Mouse (Mus musculus): ENCODE measurements around the gene Prrt1.

Prrt1 gene

DNA sequence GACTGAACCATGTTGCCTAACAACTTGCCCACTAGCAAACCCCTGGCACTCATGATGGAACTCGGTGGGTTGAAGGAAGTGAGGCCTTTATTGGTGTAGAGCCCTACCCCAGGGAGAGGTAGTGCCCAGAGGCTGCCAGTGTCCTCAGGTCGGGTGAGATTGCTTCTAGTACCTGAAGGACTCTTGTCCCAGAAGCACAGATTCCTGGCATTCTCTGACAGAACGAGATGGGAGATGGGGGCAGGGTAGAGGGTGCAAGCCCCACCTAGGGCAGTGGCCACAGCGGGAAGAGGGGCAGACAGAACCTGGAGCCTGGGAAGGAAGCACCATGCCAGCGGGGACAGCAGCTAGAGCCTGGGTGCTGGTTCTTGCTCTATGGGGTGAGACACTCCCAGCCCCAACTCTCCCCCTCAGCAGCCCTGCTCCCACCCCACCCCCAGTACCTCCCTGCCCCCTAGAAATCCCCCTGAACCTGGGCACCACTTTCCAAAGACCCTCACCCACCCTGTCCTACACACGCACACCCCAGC, 31.7 kb upstream of the Prrt1 start, which contains the start of gene Ager:
Gene Ager (plus strand): TSS at position 297 of the 530 bp plus-strand sequence.
- DNase-seq (ENCODE audit: low read depth, low spot score): no peak

DNA sequence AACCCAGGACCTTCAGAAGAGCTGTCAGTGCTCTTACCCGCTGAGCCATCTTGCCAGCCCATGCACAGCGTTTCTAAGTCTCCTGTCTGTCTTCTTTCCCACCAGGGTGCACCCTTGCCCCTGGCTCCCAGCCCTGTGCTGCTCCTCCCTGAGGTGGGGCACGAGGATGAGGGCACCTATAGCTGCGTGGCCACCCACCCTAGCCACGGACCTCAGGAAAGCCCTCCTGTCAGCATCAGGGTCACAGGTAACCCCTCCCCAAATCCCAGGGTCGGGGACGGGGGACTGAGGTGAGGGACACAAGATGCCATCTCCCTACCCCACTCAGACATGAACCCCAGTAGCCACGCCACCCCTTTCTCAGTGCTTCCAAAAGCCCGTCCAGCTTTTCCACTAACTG, 29.4 kb upstream of the Prrt1 start:
- DNase-seq (ENCODE audit: low read depth, low spot score): no peak

DNA sequence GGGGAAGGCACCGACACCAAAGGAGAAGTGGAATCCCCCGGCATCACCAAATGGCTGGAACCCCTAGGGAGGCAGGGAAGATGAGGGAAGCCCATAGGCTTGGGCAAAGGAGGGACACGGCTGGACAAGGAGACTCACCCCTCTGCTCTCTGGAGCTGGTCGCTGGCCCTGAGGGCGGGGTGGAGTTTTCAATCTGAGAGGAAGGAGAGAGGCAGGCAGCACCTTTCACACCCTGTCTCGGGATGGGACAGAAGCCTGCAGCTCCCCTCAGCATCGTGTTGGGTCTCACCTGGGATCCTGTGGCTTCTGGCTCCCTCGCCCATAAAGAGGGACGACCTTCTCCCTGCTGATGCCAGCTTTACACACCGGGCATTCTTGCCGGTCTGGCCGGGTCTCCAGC, 27.5 kb upstream of the Prrt1 start:
- DNase-seq (ENCODE audit: low read depth, low spot score): no peak

DNA sequence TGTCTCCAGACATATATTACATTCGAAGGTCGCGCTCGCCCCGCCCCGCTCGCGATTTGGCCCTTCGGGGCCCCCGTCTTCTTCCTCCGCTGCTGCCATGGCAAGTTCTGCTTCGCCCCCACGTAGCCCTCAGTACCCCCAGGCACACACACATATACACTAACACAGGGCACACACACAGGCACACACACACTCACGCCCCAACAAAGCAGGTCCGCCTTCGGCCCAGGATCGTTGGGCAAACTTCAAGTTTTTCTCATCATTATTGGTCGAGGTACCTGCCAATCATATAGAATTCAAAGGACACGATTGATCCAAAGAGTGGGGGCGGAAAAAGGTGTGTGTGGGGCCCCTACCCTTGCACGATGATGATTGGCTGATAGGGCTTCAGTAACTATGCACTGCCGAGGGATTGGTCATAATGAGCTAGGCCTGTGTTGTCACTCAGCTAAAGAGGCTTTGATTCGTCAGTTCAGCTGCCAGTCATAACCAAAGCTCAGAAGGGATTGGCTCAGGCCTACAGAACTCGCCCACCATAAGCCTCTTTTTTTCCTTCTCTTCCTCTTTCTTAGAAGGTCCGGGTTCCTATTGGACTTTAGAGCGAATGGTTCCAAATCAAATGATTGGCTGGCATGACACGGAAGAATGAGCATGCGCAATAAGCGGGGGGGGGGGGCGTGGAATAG, 25.8 kb upstream of the Prrt1 start, which contains the start of gene Rnf5:
Gene Rnf5 (minus strand): TSS at position 316 of the 686 bp plus-strand sequence.
- peak; percentile 100 for DNase-seq (ENCODE audit: low read depth, low spot score)

DNA sequence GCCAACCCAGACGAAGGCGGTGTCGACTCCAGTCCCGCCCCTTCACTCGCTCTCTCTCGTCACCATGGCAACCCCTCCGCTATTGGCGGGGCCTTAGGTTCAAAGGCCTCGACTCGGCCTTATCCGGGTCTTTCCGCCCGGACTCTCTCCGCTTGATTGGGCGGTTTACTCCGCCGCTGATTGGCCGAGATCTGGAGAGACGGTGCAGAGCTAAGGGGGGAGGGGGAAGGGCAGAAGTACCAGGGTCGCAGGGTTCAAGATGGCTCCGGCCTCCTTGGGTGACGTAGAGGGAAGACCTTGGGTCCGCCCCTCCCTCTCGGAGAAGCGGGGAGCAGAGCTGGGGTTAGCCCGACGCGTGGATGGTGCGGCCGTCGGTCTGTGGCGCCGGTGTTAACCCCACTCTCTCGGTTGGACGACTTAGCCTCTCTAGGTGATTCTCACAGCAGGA, 25.2 kb upstream of the Prrt1 start, which contains the start of gene Agpat1:
Gene Agpat1 (plus strand): TSS at position 202 of the 448 bp plus-strand sequence.
- DNase-seq (ENCODE audit: low read depth, low spot score): peak; percentile 100

DNA sequence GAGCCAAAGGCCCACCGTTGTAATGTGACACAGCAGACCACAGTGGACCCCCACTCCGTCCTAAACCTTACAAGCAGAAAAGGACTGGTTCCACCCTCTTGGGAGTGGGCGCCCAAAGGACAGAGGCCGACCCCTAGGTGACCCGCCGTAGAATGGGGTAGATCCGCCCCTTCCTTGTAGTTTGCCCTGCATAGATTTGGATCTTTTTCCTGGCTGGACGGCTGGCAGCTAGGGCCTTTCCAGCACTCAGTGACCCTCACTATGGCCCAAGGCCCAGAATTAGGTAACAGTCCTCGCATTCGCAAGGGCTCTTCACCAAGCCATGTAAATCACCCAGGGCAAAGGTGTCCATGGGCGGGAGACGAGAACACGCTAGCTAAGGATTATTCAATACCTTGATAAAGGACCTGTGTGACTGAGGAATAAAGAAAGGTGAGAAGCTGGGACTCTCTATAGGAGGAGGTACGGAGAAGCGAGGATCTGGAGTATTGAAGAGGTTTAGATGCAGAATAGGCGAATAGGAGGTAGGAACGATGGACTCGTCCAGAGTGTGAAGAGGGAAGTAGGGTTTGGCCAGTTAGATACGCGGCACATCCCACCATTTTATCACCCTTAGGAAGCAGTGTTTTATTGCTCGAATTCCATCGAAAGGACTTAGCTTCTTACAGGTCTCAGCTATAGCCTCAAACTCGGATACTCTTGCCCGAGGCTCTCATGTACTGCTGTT, 24.7 kb upstream of the Prrt1 start:
- no peak for DNase-seq (ENCODE audit: low read depth, low spot score)

DNA sequence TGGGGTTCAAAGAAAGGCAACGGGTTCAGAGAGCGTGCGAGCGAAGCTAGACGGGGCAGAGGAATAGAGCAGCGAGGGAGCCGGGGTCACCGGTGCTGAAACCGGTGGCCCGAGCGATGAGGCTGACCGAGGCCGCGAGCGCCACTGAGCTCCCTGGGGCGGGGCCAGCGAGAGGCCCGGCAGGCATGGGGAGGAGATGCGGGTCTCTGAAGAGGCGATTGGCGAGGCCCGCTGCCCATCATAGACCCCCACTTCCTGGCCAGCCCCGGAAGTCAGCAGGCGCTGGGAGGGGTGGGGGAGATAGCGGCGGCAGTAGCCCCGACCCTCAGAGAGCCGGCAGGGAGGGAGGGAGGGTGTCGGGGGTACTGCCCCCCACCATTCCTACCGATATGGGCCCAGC, 23.7 kb upstream of the Prrt1 start:
- peak; percentile 96 for DNase-seq (ENCODE audit: low read depth, low spot score)

DNA sequence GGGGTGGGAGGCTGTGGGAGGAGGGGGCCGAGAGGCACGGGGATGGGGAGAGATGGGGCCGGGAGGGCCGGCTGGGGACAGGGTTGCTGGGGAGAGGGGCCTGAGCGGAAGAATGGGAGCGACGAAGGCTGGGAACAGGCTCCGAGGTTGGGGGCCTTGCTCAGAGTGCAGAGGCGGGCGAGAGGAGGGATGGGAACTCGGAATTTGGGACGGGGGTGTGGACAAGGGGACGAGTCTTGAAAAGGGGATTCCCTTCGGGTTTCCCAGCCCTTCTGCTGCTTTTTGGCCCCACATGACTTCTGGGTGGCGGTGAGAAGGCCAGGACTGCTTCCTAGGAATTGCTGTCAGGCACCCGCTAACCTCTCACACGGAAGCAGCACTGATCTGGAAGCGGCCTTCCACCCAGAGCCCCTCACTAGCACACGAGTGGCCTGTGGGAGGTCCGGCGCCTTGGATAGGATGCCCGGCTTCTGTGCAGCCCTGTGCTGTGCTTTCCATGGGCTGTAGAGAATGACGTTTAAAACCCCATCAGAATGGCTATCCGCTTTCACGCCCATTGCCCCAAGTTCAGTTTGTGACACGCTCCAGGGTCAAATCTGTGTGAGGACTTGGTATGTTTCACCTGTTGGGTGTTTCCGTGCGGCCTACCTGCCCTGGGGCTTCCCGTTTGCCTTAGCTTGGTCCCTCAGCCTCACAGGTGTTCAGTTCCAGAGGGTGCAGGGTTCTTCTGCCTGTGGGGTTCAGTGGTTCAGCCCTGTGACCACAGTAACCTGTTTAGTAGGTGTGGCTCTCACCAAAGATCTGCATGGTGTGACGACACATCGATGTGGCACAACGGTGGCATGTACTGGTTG, 22.9 kb upstream of the Prrt1 start:
- no peak for DNase-seq (ENCODE audit: low read depth, low spot score)

DNA sequence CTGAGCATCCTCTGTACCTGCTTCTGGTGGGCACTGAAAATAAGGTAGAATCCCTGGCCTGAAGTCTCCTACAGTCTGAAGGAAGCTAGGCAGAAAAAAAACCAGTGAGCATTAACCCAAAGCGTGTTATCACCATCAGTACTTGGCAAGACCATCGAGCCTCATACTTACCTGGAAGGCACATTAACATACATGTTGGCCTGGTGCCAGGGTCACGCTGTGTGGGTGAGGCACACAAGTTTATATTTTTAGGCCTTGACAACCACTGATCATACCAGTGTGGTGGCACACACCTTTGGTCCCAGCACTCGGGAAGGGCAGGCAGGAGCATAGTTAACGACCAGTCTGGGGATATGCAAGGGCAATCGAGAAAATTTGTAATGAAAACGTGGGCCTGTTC, 21.3 kb upstream of the Prrt1 start:
- no peak for DNase-seq (ENCODE audit: low read depth, low spot score)

DNA sequence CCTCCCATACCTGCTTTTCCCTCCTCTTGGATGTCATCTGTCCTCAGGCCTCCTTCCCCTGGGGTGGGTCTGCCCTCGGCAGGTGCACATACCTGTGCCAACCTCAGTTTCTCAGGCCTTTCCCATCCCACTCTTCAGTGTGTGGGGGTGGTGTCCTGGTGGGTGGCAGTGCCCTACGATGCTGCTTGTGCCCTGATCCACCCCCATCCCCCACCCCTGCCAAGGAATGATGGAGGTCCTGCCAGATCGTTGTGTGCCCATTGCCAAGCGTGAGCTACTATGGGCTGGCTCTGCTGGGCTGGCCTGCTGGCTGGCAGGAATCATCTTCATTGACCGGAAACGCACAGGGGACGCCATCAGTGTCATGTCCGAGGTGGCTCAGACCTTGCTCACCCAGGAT, 18.3 kb upstream of the Prrt1 start:
- DNase-seq (ENCODE audit: low read depth, low spot score): no peak

DNA sequence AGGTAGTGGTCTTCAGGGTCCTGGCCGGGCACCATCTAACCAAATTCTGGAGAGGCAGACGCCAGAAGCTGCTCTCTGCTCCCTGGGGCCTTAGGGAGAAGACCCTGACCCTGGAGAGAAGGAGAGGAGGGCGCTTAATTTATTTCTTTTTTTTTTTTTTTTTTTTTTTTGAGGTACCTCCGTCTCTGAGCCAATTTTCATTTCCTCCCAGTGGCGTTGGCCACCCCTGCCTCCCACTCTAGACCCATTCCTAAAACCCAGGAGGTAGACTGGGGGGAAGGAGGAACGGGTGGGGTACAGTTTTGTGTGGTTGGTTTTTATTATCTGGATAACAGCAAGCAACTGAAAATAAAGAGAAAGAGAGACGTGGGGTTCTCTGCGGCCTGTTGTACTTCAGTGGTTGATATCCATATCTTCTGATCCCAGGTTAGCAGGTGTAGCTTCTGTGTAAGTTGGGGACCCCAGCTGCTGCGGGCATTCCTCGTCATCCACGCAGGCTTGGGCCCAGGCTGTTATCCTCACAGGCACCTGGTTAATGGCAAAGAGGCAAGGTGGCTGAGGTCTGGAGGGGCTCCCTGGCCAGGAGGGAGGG, 16.2 kb upstream of the Prrt1 start:
- DNase-seq (ENCODE audit: low read depth, low spot score): no peak

DNA sequence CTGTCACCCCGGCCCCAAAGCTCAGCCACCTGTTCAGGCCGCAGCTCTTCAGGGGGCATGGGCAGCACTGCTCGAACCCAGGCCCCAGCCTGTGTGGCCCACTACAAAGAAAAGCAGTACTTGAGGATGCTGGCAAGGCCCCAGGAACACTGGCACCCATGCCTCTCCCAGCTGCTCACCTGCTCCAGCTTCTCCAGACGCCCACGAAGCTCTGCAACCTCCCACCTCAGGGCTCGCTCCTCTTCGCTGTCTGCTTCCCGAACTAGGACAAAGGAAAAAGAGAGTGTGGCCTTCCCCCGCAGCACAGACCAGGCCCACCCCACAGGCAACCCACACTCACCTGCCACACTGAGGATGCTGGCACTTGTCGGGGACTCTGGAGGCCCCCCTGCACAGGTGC, 15.5 kb upstream of the Prrt1 start:
- no peak for DNase-seq (ENCODE audit: low read depth, low spot score)

DNA sequence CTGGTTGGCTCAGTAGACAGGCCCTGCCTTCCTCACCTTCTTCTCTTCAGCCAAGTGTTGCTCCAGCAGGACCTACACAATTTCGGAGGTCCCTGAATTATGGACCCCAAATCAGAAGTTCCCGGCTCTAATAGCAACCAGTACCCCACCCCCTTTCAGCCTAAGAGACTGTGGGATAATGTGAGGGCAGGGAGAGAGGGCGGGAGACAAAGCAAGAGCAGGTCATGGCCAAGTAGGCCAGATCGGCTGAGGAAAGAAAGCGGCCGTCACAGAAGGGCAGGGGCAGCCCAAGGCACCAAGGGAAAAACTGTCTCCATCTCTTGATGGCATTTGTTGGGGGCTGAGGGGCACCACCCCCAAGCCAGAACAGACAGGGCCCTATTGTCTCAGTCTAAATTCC, 13.5 kb upstream of the Prrt1 start, which contains the start of gene Egfl8:
Gene Egfl8 (minus strand): TSS at position 101 of the 400 bp plus-strand sequence.
- DNase-seq (ENCODE audit: low read depth, low spot score): no peak

DNA sequence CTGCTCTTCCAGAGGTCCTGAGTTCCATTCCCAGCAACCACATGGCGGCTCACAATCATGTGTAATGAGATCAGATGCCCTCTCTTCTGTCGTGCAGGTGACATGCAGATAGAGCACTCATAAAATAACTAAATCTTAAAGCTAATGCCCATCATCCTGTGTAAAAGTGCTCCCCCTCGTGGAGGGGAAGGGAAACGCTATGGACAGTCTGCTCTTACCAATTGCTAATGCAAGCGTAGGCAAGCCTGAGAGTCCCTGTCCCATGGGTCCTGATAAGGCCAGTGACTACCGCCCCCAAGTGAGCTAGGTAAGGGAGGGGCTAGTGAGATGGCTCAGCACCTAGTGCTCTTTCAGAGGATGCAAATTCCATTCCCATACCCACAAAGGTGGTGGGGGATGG, 10.3 kb upstream of the Prrt1 start:
- DNase-seq (ENCODE audit: low read depth, low spot score): peak; percentile 84

DNA sequence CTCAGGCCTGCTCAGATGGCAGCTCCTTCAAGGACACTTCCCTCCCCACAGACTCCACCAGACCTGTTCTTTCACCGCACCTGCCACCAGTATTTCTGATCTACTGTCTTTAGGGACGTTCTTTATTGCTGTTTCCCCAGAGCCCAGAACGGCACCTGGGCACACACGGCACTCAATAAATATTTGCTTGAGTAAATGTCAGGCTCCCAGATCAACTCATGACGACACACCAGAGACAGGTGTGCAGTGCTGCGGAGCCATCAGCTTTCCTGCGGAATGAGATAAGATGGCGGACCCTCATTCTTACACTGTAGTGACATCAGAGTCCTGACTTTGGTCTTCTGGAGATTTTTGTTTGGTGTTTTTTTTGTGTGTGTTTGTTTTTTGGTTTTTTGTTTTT, 8.3 kb upstream of the Prrt1 start:
- no peak for DNase-seq (ENCODE audit: low read depth, low spot score)

DNA sequence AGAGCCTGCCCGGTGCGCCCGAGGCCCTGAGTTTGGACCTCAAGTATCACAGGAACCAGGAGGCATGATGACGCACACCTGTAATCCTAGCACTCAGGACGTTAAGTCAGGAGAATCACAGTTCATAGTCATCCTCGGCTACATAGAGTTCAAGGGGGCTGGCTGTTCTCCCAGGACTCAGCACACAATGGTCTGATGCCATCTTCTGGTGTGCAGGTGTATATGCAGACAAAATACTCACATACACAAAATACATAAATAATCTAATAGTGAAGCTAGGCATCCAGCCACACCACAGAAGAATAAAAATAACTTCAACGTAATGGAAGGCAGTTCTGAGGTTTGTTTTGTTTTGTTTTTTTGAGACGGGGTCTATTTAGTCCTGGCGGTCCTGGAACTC, 6.2 kb upstream of the Prrt1 start:
- DNase-seq (ENCODE audit: low read depth, low spot score): no peak

DNA sequence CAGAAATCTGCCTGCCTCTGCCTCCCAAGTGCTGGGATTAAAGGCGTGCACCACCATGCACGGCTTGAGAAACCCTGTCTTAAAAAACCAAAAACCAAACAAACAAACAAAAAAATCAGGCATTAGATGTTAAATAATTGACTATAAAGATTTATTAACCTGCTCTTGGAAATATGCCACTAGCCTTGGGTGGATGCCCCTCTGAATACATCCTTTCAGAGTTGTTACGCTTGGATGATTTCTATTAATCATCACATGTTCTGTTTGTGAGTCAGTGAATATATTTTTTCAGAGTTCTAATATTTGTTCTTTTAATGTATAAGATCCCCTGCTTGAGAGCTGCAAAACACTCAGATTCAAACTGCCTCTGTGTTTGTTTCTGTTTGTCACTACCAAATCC, 4.4 kb upstream of the Prrt1 start:
- DNase-seq (ENCODE audit: low read depth, low spot score): no peak

DNA sequence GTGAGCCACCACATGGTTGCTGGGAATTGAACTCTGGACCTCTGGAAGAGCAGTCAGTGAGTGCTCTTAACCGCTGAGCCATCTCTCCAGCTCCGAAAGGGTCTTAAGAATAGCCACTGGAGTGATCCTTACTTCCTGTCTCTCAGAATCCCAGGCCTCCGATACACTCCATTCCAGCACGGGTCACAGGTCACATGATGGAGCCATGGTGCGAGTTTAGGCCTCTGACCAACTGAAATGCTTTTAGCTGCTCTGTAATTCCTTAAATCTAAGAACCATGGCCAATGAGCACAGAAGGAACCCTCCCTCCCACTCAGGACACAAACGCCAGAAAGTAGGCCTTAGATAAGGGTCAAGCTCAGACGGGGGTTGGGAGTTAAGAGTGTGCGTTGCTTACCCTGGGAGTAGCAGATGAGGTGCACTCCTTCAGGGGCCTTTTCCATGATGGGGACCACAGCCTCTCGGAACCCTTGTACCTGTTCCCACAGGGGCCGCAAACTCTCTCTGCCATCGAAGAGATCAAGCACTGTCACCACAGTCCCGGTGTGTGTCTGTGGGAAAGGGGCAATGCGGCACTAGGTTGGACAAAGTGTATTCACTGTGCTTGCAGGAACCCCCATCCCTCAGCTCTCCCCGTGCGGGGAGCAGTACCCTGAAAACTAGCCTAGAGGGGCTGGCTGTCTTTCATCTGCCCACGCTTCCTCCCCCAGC, 3.1 kb upstream of the Prrt1 start:
- no peak for DNase-seq (ENCODE audit: low read depth, low spot score)

DNA sequence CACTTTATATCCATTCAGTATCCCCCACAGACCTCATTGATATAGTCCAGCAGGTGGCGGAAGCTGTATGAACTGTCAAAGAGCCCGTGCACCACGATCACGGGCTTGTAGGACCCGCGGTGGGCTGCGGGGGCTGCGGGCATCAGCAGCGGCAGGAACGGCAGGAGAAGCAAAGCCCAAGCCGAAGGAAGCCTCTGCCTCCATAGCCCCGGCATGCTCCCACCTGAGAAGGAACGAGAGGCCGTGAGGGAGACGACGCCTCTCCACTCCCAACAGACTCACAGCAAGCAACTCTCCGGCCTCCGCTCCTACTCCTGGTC, 2.6 kb upstream of the Prrt1 start:
- DNase-seq (ENCODE audit: low read depth, low spot score): peak; percentile 55

DNA sequence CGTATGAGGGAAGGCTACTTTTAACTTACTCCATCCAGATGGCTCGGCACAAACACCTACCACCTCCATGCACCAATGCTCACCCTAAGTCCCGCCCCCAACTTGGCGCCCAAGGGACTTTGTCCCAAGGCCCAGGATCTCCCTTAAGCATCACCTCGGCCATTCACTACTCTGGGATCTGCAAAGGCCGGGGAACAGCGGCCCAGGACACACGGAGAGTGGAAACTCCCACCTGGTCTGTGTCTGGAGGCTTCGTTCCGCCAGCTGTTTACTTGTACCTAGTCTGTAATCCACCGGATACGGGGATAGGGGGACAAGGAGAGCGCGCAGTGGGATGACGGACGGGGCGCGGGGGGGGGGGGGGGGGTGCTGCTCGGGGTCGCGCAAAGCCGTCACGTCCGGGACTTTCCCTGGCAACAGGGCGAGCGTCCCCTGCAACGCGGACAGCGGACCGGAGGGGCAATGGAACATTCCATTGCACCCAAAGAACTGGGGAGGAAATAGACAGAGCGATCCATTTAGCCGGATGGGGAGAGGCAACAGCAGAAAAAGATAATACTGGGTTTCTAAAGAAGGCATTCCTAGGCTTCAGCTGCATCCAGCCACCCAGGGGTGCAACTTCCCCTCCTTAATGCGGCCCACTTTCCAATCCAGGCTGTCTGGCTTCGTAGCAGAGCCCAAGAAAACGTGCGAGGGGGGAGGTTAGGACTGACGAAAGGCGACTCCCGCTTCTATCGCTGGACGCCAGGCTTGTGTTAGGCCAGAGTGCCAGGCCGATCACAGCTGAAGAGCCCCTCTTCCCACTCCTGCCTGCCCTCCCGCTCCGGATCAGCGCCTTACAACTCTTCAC, 2.0 kb upstream of the Prrt1 start:
- peak; percentile 85 for DNase-seq (ENCODE audit: low read depth, low spot score)

Measured in ZHBTc4 (cell line).